Mouse (Mus musculus) urinary bladder, postnatal 4 days (tissue): Measurements from ENCODE around the gene Slc30a5.

Source experiments
- DNase-seq, 2 experiments: peaks; one replicate each; pipeline ENCODE4 v3.0.0; 2021 to 2022; ENCODE audit warnings: low spot score in 2 of 2

Gene Slc30a5

GRCm38 (mm10) chr13:100755329-100755728 is 77.9 kb downstream of the Slc30a5 start:
- no peak for DNase-seq

GRCm38 (mm10) chr13:100754186-100754585 is 79.0 kb downstream of the Slc30a5 start:
- DNase-seq: no peak

GRCm38 (mm10) chr13:100753011-100753410 is 80.2 kb downstream of the Slc30a5 start:
- DNase-seq: no peak
